Mouse (Mus musculus): Measurements from ENCODE around the gene Cd9. TPM values are rescaled to one million over a fixed set of nuclear protein-coding genes. Genes with fewer than 3 reads are reported as not detected.

The Cd9 gene
- polyA plus RNA-seq, 1 experiment from 2014 or later = 93.6 TPM

GRCm38 (mm10) chr6:125506427-125506826, 11.8 kb upstream of the Cd9 start:
- no peak overlapping the region for H3K27ac ChIP-seq
- H3K36me3 ChIP-seq (replicated peaks; ENCODE audit: control insufficient read depth, insufficient read depth) = no peaks in the 10 kb centered on the region
- no peaks in the 10 kb centered on the region for H3K4me1 ChIP-seq (replicated peaks; ENCODE audit: control insufficient read depth, insufficient read depth, low read length)
- no peaks in the 10 kb centered on the region for H3K27me3 ChIP-seq (ENCODE audit: control insufficient read depth, insufficient read depth, low read length)
- ATAC-seq (ENCODE audit: low FRiP score) (no peak), DNase-seq (ENCODE audit: low spot score) (no peak)
- no peaks in the 10 kb centered on the region for H3K9me3 ChIP-seq (ENCODE audit: control insufficient read depth, low read length)
- H3K4me2 ChIP-seq (replicated peaks) = no peak overlapping the region
- no peak overlapping the region for H3K4me3 ChIP-seq (replicated peaks; ENCODE audit: low read length)
- 90% methylated on average over 4 of the region's 4 CpGs for WGBS
- H3K9ac ChIP-seq = no peak overlapping the region

GRCm38 (mm10) chr6:125504622-125505355, 10.2 kb upstream of the Cd9 start:
- Histone ChIP-seq H3K27ac (no peak overlapping the region), H3K4me1 (replicated peaks; ENCODE audit: control insufficient read depth, insufficient read depth, low read length) (no peaks in the 10 kb centered on the region), H3K9me3 (ENCODE audit: control insufficient read depth, low read length) (no peaks in the 10 kb centered on the region), H3K4me2 (replicated peaks) (no peak overlapping the region), H3K9ac (no peak overlapping the region), H3K36me3 (replicated peaks; ENCODE audit: control insufficient read depth, insufficient read depth) (no peaks in the 10 kb centered on the region), H3K27me3 (ENCODE audit: control insufficient read depth, insufficient read depth, low read length) (no peaks in the 10 kb centered on the region), H3K4me3 (replicated peaks; ENCODE audit: low read length) (no peak overlapping the region)
- WGBS = 32% methylated on average over 3 of the region's 3 CpGs
- ATAC-seq (ENCODE audit: low FRiP score) (no peak), DNase-seq (ENCODE audit: low spot score) (no peak)

GRCm38 (mm10) chr6:125503186-125503802, 8.7 kb upstream of the Cd9 start:
- no peaks in the 10 kb centered on the region for H3K36me3 ChIP-seq (replicated peaks; ENCODE audit: control insufficient read depth, insufficient read depth)
- no peak overlapping the region for H3K4me3 ChIP-seq (replicated peaks; ENCODE audit: low read length)
- no peak overlapping the region for H3K9ac ChIP-seq
- H3K4me1 ChIP-seq (replicated peaks; ENCODE audit: control insufficient read depth, insufficient read depth, low read length) = no peaks in the 10 kb centered on the region
- no peaks in the 10 kb centered on the region for H3K27me3 ChIP-seq (ENCODE audit: control insufficient read depth, insufficient read depth, low read length)
- H3K9me3 ChIP-seq (ENCODE audit: control insufficient read depth, low read length) = no peaks in the 10 kb centered on the region
- no peak for ATAC-seq (ENCODE audit: low FRiP score)
- no peak for DNase-seq (ENCODE audit: low spot score)
- no peak overlapping the region for H3K27ac ChIP-seq
- WGBS = 94% methylated on average over 11 of the region's 11 CpGs
- H3K4me2 ChIP-seq (replicated peaks) = no peak overlapping the region

- ATAC-seq (ENCODE audit: low FRiP score) (no peak), DNase-seq (ENCODE audit: low spot score) (peak; percentile 71)
- Histone ChIP-seq H3K27me3 (ENCODE audit: control insufficient read depth, insufficient read depth, low read length) (peaks cover 24% of the 10 kb centered on the region; the same call in 1 of the 2 replicates), H3K36me3 (replicated peaks; ENCODE audit: control insufficient read depth, insufficient read depth) (no peaks in the 10 kb centered on the region), H3K9me3 (ENCODE audit: control insufficient read depth, low read length) (no peaks in the 10 kb centered on the region), H3K4me1 (replicated peaks; ENCODE audit: control insufficient read depth, insufficient read depth, low read length) (no peaks in the 10 kb centered on the region; the same call in 1 of the 2 replicates), H3K27ac (no peak overlapping the region), H3K4me2 (replicated peaks) (no peak overlapping the region), H3K4me3 (replicated peaks; ENCODE audit: low read length) (no peak overlapping the region), H3K9ac (no peak overlapping the region)
- 32% methylated on average over 5 of the region's 5 CpGs for WGBS
These were observed 3.5 kb upstream of the Cd9 start for GRCm38 (mm10) chr6:125498062-125498461.

- WGBS = 90% methylated on average over 12 of the region's 12 CpGs
- Histone ChIP-seq H3K4me1 (replicated peaks; ENCODE audit: control insufficient read depth, insufficient read depth, low read length) (no peaks in the 10 kb centered on the region; the same call in 1 of the 2 replicates), H3K4me2 (replicated peaks) (no peak overlapping the region), H3K9ac (no peak overlapping the region), H3K4me3 (replicated peaks; ENCODE audit: low read length) (no peak overlapping the region), H3K9me3 (ENCODE audit: control insufficient read depth, low read length) (no peaks in the 10 kb centered on the region), H3K27ac (no peak overlapping the region), H3K36me3 (replicated peaks; ENCODE audit: control insufficient read depth, insufficient read depth) (no peaks in the 10 kb centered on the region), H3K27me3 (ENCODE audit: control insufficient read depth, insufficient read depth, low read length) (peaks cover 27% of the 10 kb centered on the region; the same call in 1 of the 2 replicates)
- ATAC-seq (ENCODE audit: low FRiP score) (no peak), DNase-seq (ENCODE audit: low spot score) (no peak)
These were observed 1.8 kb upstream of the Cd9 start for GRCm38 (mm10) chr6:125496417-125496816.

- Histone ChIP-seq H3K4me1 (replicated peaks; ENCODE audit: control insufficient read depth, insufficient read depth, low read length) (no peaks in the 10 kb centered on the region; the same call in 1 of the 2 replicates), H3K27me3 (ENCODE audit: control insufficient read depth, insufficient read depth, low read length) (peaks cover 27% of the 10 kb centered on the region; the same call in 1 of the 2 replicates), H3K27ac (no peak overlapping the region), H3K36me3 (replicated peaks; ENCODE audit: control insufficient read depth, insufficient read depth) (no peaks in the 10 kb centered on the region), H3K9ac (no peak overlapping the region), H3K4me2 (replicated peaks) (peak overlapping the region; percentile 95), H3K4me3 (replicated peaks; ENCODE audit: low read length) (no peak overlapping the region), H3K9me3 (ENCODE audit: control insufficient read depth, low read length) (no peaks in the 10 kb centered on the region)
- ATAC-seq (ENCODE audit: low FRiP score) (no peak), DNase-seq (ENCODE audit: low spot score) (no peak)
- 71% methylated on average over 9 of the region's 9 CpGs for WGBS
These were observed 770 bp upstream of the Cd9 start for GRCm38 (mm10) chr6:125495361-125495760.

GRCm38 (mm10) chr6:125493147-125493546, 1.4 kb downstream of the Cd9 start:
- WGBS = 50% methylated on average over 5 of the region's 5 CpGs
- Histone ChIP-seq H3K4me1 (replicated peaks; ENCODE audit: control insufficient read depth, insufficient read depth, low read length) (no peaks in the 10 kb centered on the region; the same call in 1 of the 2 replicates), H3K4me3 (replicated peaks; ENCODE audit: low read length) (peak overlapping the region; percentile 49), H3K27ac (no peak overlapping the region), H3K9ac (peak overlapping the region; percentile 51; the same call in 1 of the 2 replicates), H3K9me3 (ENCODE audit: control insufficient read depth, low read length) (no peaks in the 10 kb centered on the region), H3K27me3 (ENCODE audit: control insufficient read depth, insufficient read depth, low read length) (peaks cover 27% of the 10 kb centered on the region; the same call in 1 of the 2 replicates), H3K36me3 (replicated peaks; ENCODE audit: control insufficient read depth, insufficient read depth) (no peaks in the 10 kb centered on the region), H3K4me2 (replicated peaks) (peak overlapping the region; percentile 95)
- ATAC-seq (ENCODE audit: low FRiP score) (no peak), DNase-seq (ENCODE audit: low spot score) (no peak)

- Histone ChIP-seq H3K27me3 (ENCODE audit: control insufficient read depth, insufficient read depth, low read length) (peaks cover 27% of the 10 kb centered on the region; the same call in 1 of the 2 replicates), H3K4me1 (replicated peaks; ENCODE audit: control insufficient read depth, insufficient read depth, low read length) (no peaks in the 10 kb centered on the region; the same call in 1 of the 2 replicates), H3K9ac (no peak overlapping the region), H3K4me2 (replicated peaks) (peak overlapping the region; percentile 95), H3K4me3 (replicated peaks; ENCODE audit: low read length) (peak overlapping the region; percentile 49; the same call in 1 of the 2 replicates), H3K36me3 (replicated peaks; ENCODE audit: control insufficient read depth, insufficient read depth) (no peaks in the 10 kb centered on the region), H3K27ac (no peak overlapping the region), H3K9me3 (ENCODE audit: control insufficient read depth, low read length) (no peaks in the 10 kb centered on the region)
- no peak for ATAC-seq (ENCODE audit: low FRiP score)
- WGBS = 88% methylated on average over 6 of the region's 6 CpGs
- no peak for DNase-seq (ENCODE audit: low spot score)
These were observed 1.9 kb downstream of the Cd9 start for GRCm38 (mm10) chr6:125492664-125493063.

GRCm38 (mm10) chr6:125492033-125492432, 2.6 kb downstream of the Cd9 start:
- Histone ChIP-seq H3K27me3 (ENCODE audit: control insufficient read depth, insufficient read depth, low read length) (peaks cover 27% of the 10 kb centered on the region; the same call in 1 of the 2 replicates), H3K9me3 (ENCODE audit: control insufficient read depth, low read length) (no peaks in the 10 kb centered on the region), H3K27ac (no peak overlapping the region), H3K36me3 (replicated peaks; ENCODE audit: control insufficient read depth, insufficient read depth) (no peaks in the 10 kb centered on the region), H3K4me3 (replicated peaks; ENCODE audit: low read length) (no peak overlapping the region), H3K9ac (no peak overlapping the region), H3K4me2 (replicated peaks) (peak overlapping the region; percentile 95), H3K4me1 (replicated peaks; ENCODE audit: control insufficient read depth, insufficient read depth, low read length) (no peaks in the 10 kb centered on the region; the same call in 1 of the 2 replicates)
- WGBS = 60% methylated on average over 9 of the region's 9 CpGs
- DNase-seq (ENCODE audit: low spot score) (no peak), ATAC-seq (ENCODE audit: low FRiP score) (no peak)
